Mouse (Mus musculus) ES-Bruce4 (cell line): ENCODE data around the gene Mat2a. TPM values are rescaled to one million over a fixed set of nuclear protein-coding genes. Genes with fewer than 3 reads are reported as not detected.

ENCODE experiments used
- H3K27ac ChIP-seq: 2 replicates; pipeline ENCODE4 v1.5.1; 2012; ENCODE audit warnings: low read length, inconsistent platforms; ENCODE audit not compliant: insufficient read depth
- H3K27me3 ChIP-seq: 2 replicates; pipeline ENCODE4 v1.6.1; 2012; ENCODE audit warnings: mild to moderate bottlenecking, low read length, inconsistent platforms; ENCODE audit not compliant: control insufficient read depth, poor library complexity, insufficient read depth, severe bottlenecking
- H3K36me3 ChIP-seq: 2 replicates; pipeline ENCODE4 v1.6.1; 2012; ENCODE audit warnings: inconsistent platforms, mild to moderate bottlenecking, low read length, moderate library complexity; ENCODE audit not compliant: control insufficient read depth, poor library complexity, insufficient read depth, severe bottlenecking
- H3K4me1 ChIP-seq: one replicate; pipeline ENCODE4 v1.8.1; 2011; ENCODE audit warnings: low read length; ENCODE audit not compliant: control insufficient read depth, insufficient read depth
- H3K4me3 ChIP-seq: 2 replicates; pipeline ENCODE4 v1.5.1; 2011; ENCODE audit warnings: low read depth, mild to moderate bottlenecking, low read length
- H3K9ac ChIP-seq: 2 replicates; pipeline ENCODE4 v1.6.1; 2012; ENCODE audit warnings: low read depth, mild to moderate bottlenecking, inconsistent platforms; ENCODE audit not compliant: poor library complexity, severe bottlenecking
- H3K9me3 ChIP-seq: replicated peaks from 2 replicates; pipeline ENCODE4 v1.6.1; 2012; ENCODE audit warnings: mild to moderate bottlenecking, low read length, inconsistent platforms; ENCODE audit not compliant: control insufficient read depth, poor library complexity, insufficient read depth, severe bottlenecking
- CTCF ChIP-seq: IDR thresholded peaks from one replicate; pipeline ENCODE4 v1.8.1; 2011; ENCODE audit warnings: low read depth, low read length
- EP300 ChIP-seq: IDR thresholded peaks from 2 replicates; pipeline ENCODE4 v1.6.1; 2011; ENCODE audit warnings: low read depth, low read length; ENCODE audit not compliant: insufficient read depth
- POLR2A ChIP-seq: IDR thresholded peaks from one replicate; pipeline ENCODE4 v1.8.1; 2011; ENCODE audit warnings: low read length; ENCODE audit not compliant: insufficient read depth
- polyA plus RNA-seq: library from polyadenylated mRNA; stranded (reverse); fragments of >200 nt; gene quantifications from 2 replicates; pipeline ENCODE4 v1.2.4, GENCODE M21; 2011; ENCODE audit warnings: low read depth; ENCODE audit not compliant: missing spikeins, insufficient read depth, insufficient read length

Mat2a gene
- 200 and 211 TPM in 2 replicates for polyA plus RNA-seq

GRCm38 (mm10) chr6:72439355-72440185 is at the start of gene Mat2a:
Gene Mat2a, minus strand, starts transcription at chr6:72439558.
- peaks cover 3% of the 10 kb centered on the region for H3K4me1 ChIP-seq
- peak within 1 kb of the TSS; percentile 99 for H3K4me3 ChIP-seq
- H3K9ac ChIP-seq, result peak within 1 kb of the TSS; percentile 98
- H3K36me3 ChIP-seq, result peaks cover 41% of the 10 kb centered on the region
- TF ChIP-seq POLR2A, result peak; percentile 95
- 0 out of 2 replicates have a peak, but pooled peaks have one; percentile 38 for TF ChIP-seq EP300
- peak; percentile 53 for TF ChIP-seq CTCF
- H3K27ac ChIP-seq, result peak within 1 kb of the TSS; percentile 89
- no peaks in the 10 kb centered on the region for H3K9me3 ChIP-seq
- no peaks in the 10 kb centered on the region for H3K27me3 ChIP-seq

DNA sequence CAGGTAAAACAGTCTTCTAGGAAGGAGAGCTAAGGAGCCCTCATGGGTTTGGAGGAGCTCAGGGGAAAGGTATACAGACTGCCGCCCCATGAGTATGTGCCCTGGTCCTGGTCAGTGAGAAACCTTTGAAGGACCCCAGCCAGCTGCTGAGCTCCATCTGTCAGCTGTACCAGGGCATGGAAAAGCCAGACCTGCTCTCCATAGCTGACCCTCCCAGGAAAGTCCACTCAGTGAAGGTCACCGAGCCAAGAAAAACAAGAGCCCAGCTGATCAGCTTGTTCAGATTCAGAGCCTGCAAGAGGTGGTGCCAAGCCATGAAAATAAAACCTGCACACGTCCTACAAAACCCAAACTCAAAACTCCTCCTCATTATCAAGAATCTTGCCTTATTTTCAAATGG is 49.5 kb upstream of the Mat2a start:
- Histone ChIP-seq H3K4me1 (peaks cover 6% of the 10 kb centered on the region), H3K9ac (no peak overlapping the region), H3K4me3 (no peak overlapping the region), H3K27ac (no peak overlapping the region), H3K9me3 (no peaks in the 10 kb centered on the region), H3K36me3 (no peaks in the 10 kb centered on the region), H3K27me3 (no peaks in the 10 kb centered on the region)
- TF ChIP-seq EP300, result no peak
- no peak for TF ChIP-seq CTCF

DNA sequence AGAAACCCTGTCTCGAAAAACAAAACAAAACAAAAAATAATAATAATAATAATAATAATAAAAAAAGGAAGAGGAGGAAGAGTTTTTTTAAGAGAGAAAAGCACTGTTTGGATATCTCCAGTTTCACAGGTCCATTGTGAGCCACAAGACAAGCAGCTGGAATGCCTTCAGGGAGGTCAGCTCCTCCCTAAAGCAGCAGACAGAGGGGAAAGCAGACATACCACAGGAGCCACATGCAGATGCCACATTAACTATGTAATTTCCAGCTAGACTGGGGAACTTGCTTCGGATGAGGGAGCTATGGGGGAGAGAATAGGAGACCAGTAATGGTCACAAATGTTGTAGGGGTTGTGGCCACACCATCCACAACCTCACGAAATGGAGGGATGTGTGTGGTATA is 47.9 kb upstream of the Mat2a start:
- Histone ChIP-seq H3K27me3 (no peaks in the 10 kb centered on the region), H3K4me1 (peaks cover 4% of the 10 kb centered on the region), H3K9me3 (no peaks in the 10 kb centered on the region), H3K4me3 (no peak overlapping the region), H3K36me3 (no peaks in the 10 kb centered on the region), H3K9ac (no peak overlapping the region), H3K27ac (no peak overlapping the region)
- TF ChIP-seq EP300, result 0 out of 2 replicates have a peak, but pooled peaks have one; percentile 21
- no peak for TF ChIP-seq CTCF
- no peak for TF ChIP-seq POLR2A

- Histone ChIP-seq H3K9ac (no peak overlapping the region), H3K9me3 (no peaks in the 10 kb centered on the region), H3K36me3 (no peaks in the 10 kb centered on the region), H3K4me3 (no peak overlapping the region), H3K27ac (no peak overlapping the region), H3K4me1 (peaks cover 4% of the 10 kb centered on the region), H3K27me3 (no peaks in the 10 kb centered on the region)
- TF ChIP-seq POLR2A (no peak), EP300 (no peak), CTCF (no peak)
Observed at GRCm38 (mm10) chr6:72486307-72486706, 46.9 kb upstream of the Mat2a start.

DNA sequence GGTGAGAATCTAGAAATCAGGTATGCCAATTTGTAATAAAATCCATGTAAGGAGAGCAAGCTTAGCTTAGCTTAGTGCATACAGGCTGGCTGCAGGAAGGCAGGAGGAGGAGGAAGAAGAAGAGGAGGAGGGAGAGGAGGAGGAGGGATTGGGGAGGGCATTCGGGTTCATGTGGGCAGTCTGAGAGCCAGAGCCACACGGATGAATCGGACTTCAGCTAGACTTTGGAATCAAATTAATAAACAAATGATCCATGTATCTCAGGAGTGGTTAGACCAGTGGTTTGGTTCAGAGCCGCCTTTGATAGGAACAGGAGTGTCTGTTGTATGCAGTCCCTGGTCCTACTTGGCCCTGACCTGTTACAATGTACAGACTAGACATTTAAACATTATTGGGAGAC is 45.5 kb upstream of the Mat2a start:
- no peak overlapping the region for H3K4me3 ChIP-seq
- no peaks in the 10 kb centered on the region for H3K27me3 ChIP-seq
- TF ChIP-seq CTCF, result no peak
- no peaks in the 10 kb centered on the region for H3K36me3 ChIP-seq
- no peak overlapping the region for H3K9ac ChIP-seq
- peaks cover 4% of the 10 kb centered on the region for H3K4me1 ChIP-seq
- no peak overlapping the region for H3K27ac ChIP-seq
- H3K9me3 ChIP-seq, result no peaks in the 10 kb centered on the region

GRCm38 (mm10) chr6:72482156-72482555 is 42.8 kb upstream of the Mat2a start:
- no peaks in the 10 kb centered on the region for H3K9me3 ChIP-seq
- no peaks in the 10 kb centered on the region for H3K27me3 ChIP-seq
- no peak overlapping the region for H3K4me3 ChIP-seq
- no peaks in the 10 kb centered on the region for H3K36me3 ChIP-seq
- H3K4me1 ChIP-seq, result peaks cover 4% of the 10 kb centered on the region
- H3K9ac ChIP-seq, result no peak overlapping the region
- H3K27ac ChIP-seq, result no peak overlapping the region
- no peak for TF ChIP-seq CTCF
- TF ChIP-seq POLR2A, result no peak
- TF ChIP-seq EP300, result no peak
